Mouse (Mus musculus) adipocyte (in vitro differentiated cells): ENCODE measurements around the gene Chd6.

Experiments used
- DNase-seq: peaks from one replicate; pipeline ENCODE4 v3.0.0-alpha.2; 2016; ENCODE audit warnings: low spot score

Chd6 gene

GRCm38 (mm10) chr2:161075553-161075952, 33.3 kb downstream of the Chd6 start:
- DNase-seq: no peak

- no peak for DNase-seq
These were observed 42.6 kb downstream of the Chd6 start for GRCm38 (mm10) chr2:161066097-161066759.

- no peak for DNase-seq
These were observed 43.3 kb downstream of the Chd6 start for GRCm38 (mm10) chr2:161065594-161065993.

GRCm38 (mm10) chr2:161064836-161065235, 44.0 kb downstream of the Chd6 start:
- DNase-seq: no peak

- DNase-seq: peak; percentile 64
These were observed 50.0 kb downstream of the Chd6 start for GRCm38 (mm10) chr2:161058841-161059240.

- no peak for DNase-seq
These were observed 55.1 kb downstream of the Chd6 start for GRCm38 (mm10) chr2:161053765-161054164.

- DNase-seq: no peak
These were observed 56.7 kb downstream of the Chd6 start for GRCm38 (mm10) chr2:161052175-161052574.

- peak; percentile 7 for DNase-seq
These were observed 59.4 kb downstream of the Chd6 start for GRCm38 (mm10) chr2:161049426-161049825.

- no peak for DNase-seq
These were observed 64.2 kb downstream of the Chd6 start for GRCm38 (mm10) chr2:161044492-161045201.

- DNase-seq: no peak
These were observed 66.0 kb downstream of the Chd6 start for GRCm38 (mm10) chr2:161042874-161043273.

- DNase-seq: peak; percentile 32
These were observed 68.1 kb downstream of the Chd6 start for GRCm38 (mm10) chr2:161040743-161041142.

GRCm38 (mm10) chr2:161037766-161038165, 71.1 kb downstream of the Chd6 start:
- DNase-seq: no peak

- peak; percentile 12 for DNase-seq
These were observed 75.7 kb downstream of the Chd6 start for GRCm38 (mm10) chr2:161033141-161033540.

- no peak for DNase-seq
These were observed 76.5 kb downstream of the Chd6 start for GRCm38 (mm10) chr2:161032394-161032793.

- DNase-seq: no peak
These were observed 84.3 kb downstream of the Chd6 start for GRCm38 (mm10) chr2:161024606-161025005.

- peak; percentile 10 for DNase-seq
These were observed 91.0 kb downstream of the Chd6 start for GRCm38 (mm10) chr2:161017913-161018312.

GRCm38 (mm10) chr2:161012577-161013251, 96.2 kb downstream of the Chd6 start:
- no peak for DNase-seq

- DNase-seq: peak; percentile 57
These were observed 104.5 kb downstream of the Chd6 start for GRCm38 (mm10) chr2:161004338-161004737.

- no peak for DNase-seq
These were observed 111.7 kb downstream of the Chd6 start for GRCm38 (mm10) chr2:160996987-160997763.

GRCm38 (mm10) chr2:160994181-160994580, 114.7 kb downstream of the Chd6 start:
- DNase-seq: peak; percentile 73

GRCm38 (mm10) chr2:160992465-160992864, 116.4 kb downstream of the Chd6 start:
- no peak for DNase-seq
